Mouse (Mus musculus) limb, embryonic 11.5 days (tissue): ENCODE measurements around the gene Pcp4l1. TPM values are rescaled to one million over a fixed set of nuclear protein-coding genes. Genes with fewer than 3 reads are reported as not detected.

Source experiments
- ATAC-seq: fragments of 200-750 bp; cut with Nextera tagmentation; 2 replicates; pipeline ENCODE4 v1.8.0; 2017; ENCODE audit warnings: low read depth; ENCODE audit not compliant: insufficient number of reproducible peaks, low FRiP score, low TSS enrichment
- DNase-seq: peaks from one replicate; pipeline ENCODE4 v3.0.0-alpha.2; 2015; ENCODE audit warnings: low spot score
- H3K27ac ChIP-seq: fragments of 300-500 bp; sonication (generic); replicated peaks from 2 replicates; pipeline ENCODE4 v1.5.1; 2014; ENCODE audit warnings: low read depth, mild to moderate bottlenecking, low read length
- H3K27me3 ChIP-seq: fragments of 300-500 bp; sonication (generic); 2 replicates; pipeline ENCODE4 v1.6.1; 2014; ENCODE audit warnings: mild to moderate bottlenecking, low read length, mixed read lengths; ENCODE audit not compliant: control insufficient read depth, insufficient read depth
- H3K36me3 ChIP-seq: fragments of 300-500 bp; sonication (generic); 2 replicates; pipeline ENCODE4 v1.6.1; 2014; ENCODE audit warnings: mild to moderate bottlenecking, low read length, moderate library complexity, mixed read lengths; ENCODE audit not compliant: control insufficient read depth, insufficient read depth
- H3K4me1 ChIP-seq: fragments of 300-500 bp; sonication (generic); 2 replicates; pipeline ENCODE4 v1.6.1; 2014; ENCODE audit warnings: low read length, mixed read lengths; ENCODE audit not compliant: control insufficient read depth, insufficient read depth
- H3K4me2 ChIP-seq: fragments of 300-500 bp; sonication (generic); 2 replicates; pipeline ENCODE4 v1.6.1; 2014; ENCODE audit warnings: low read depth, mild to moderate bottlenecking, moderate library complexity; ENCODE audit not compliant: severe bottlenecking
- H3K4me3 ChIP-seq: fragments of 300-500 bp; sonication (generic); 2 replicates; pipeline ENCODE4 v1.5.1; 2014; ENCODE audit warnings: low read depth, low read length
- H3K9ac ChIP-seq: fragments of 300-500 bp; sonication (generic); 2 replicates; pipeline ENCODE4 v1.6.1; 2014; ENCODE audit warnings: mild to moderate bottlenecking, low read length
- H3K9me3 ChIP-seq: fragments of 300-500 bp; sonication (generic); 2 replicates; pipeline ENCODE4 v1.6.1; 2016; ENCODE audit warnings: low read length; ENCODE audit not compliant: control insufficient read depth
- WGBS: fragments of 180-500 bp; shearing (Covaris S2); extraction: QIAGEN DNeasy Blood & Tissue Kit; methylation state at CpG from one replicate; pipeline ENCODE4 v1.1.7; 2014; 5-methylcytosine and 5-hydroxymethylcytosine counted together
- polyA plus RNA-seq: library from polyadenylated mRNA; unstranded; fragments of >200 nt; fragmentation: Nextera tagmentation; extraction: Ambion mirVana; gene quantifications from 2 replicates; pipeline ENCODE4 v1.2.1, GENCODE M21; 2014

Gene Pcp4l1
- polyA plus RNA-seq, 1 experiment from 2014 or later = 2.7 TPM

- ATAC-seq (no peak), DNase-seq (no peak)
- H3K9ac ChIP-seq = no peak overlapping the region
- no peak overlapping the region for H3K4me2 ChIP-seq
- H3K36me3 ChIP-seq = no peaks in the 10 kb centered on the region
- no peaks in the 10 kb centered on the region for H3K9me3 ChIP-seq
- 50% methylated on average over 4 of the region's 4 CpGs for WGBS
- no peaks in the 10 kb centered on the region for H3K27me3 ChIP-seq
- no peak overlapping the region for H3K27ac ChIP-seq
- peaks cover 9% of the 10 kb centered on the region; the same call in 1 of the 2 replicates for H3K4me1 ChIP-seq
- no peak overlapping the region for H3K4me3 ChIP-seq
Measured at GRCm38 (mm10) chr1:171226780-171227179, 30.7 kb upstream of the Pcp4l1 start.

GRCm38 (mm10) chr1:171224857-171225256 is 28.8 kb upstream of the Pcp4l1 start, which contains the start of gene Apoa2:
TSS of gene Apoa2 (plus strand) at chr1:171225054.
- H3K4me1 ChIP-seq = peaks cover 9% of the 10 kb centered on the region
- H3K27me3 ChIP-seq = no peaks in the 10 kb centered on the region
- H3K9ac ChIP-seq = no peak within 1 kb of the TSS
- no peak within 1 kb of the TSS for H3K27ac ChIP-seq
- ATAC-seq (no peak), DNase-seq (no peak)
- H3K4me2 ChIP-seq = no peak within 1 kb of the TSS
- H3K9me3 ChIP-seq = no peaks in the 10 kb centered on the region
- H3K36me3 ChIP-seq = no peaks in the 10 kb centered on the region
- H3K4me3 ChIP-seq = no peak within 1 kb of the TSS
- 74% methylated on average over 5 of the region's 5 CpGs for WGBS

- no peaks in the 10 kb centered on the region for H3K9me3 ChIP-seq
- no peaks in the 10 kb centered on the region; the same call in 1 of the 2 replicates for H3K36me3 ChIP-seq
- DNase-seq (no peak), ATAC-seq (no peak)
- no peaks in the 10 kb centered on the region for H3K27me3 ChIP-seq
- no peak overlapping the region for H3K4me3 ChIP-seq
- H3K27ac ChIP-seq = no peak overlapping the region
- no peak overlapping the region for H3K9ac ChIP-seq
- H3K4me1 ChIP-seq = peaks cover 7% of the 10 kb centered on the region; the same call in 1 of the 2 replicates
- WGBS = 73% methylated on average over 2 of the region's 2 CpGs
- no peak overlapping the region for H3K4me2 ChIP-seq
Measured at GRCm38 (mm10) chr1:171223796-171224195, 27.7 kb upstream of the Pcp4l1 start.

- peak overlapping the region; percentile 63 for H3K4me3 ChIP-seq
- H3K9me3 ChIP-seq = no peaks in the 10 kb centered on the region
- DNase-seq (no peak), ATAC-seq (no peak)
- H3K36me3 ChIP-seq = no peaks in the 10 kb centered on the region; the same call in 1 of the 2 replicates
- peaks cover 7% of the 10 kb centered on the region; the same call in 1 of the 2 replicates for H3K4me1 ChIP-seq
- 85% methylated on average over 6 of the region's 6 CpGs for WGBS
- H3K9ac ChIP-seq = no peak overlapping the region
- no peaks in the 10 kb centered on the region for H3K27me3 ChIP-seq
- peak overlapping the region; percentile 24; the same call in 1 of the 2 replicates for H3K4me2 ChIP-seq
- H3K27ac ChIP-seq = no peak overlapping the region
Measured at GRCm38 (mm10) chr1:171223168-171223567, 27.1 kb upstream of the Pcp4l1 start.

- peak within 1 kb of the TSS; percentile 53 for H3K9ac ChIP-seq
- peaks cover 7% of the 10 kb centered on the region; the same call in 1 of the 2 replicates for H3K4me1 ChIP-seq
- H3K36me3 ChIP-seq = no peaks in the 10 kb centered on the region; the same call in 1 of the 2 replicates
- H3K27me3 ChIP-seq = no peaks in the 10 kb centered on the region
- WGBS = 2% methylated on average over 28 of the region's 28 CpGs
- H3K27ac ChIP-seq = no peak within 1 kb of the TSS
- peak within 1 kb of the TSS; percentile 79 for H3K4me2 ChIP-seq
- peak within 1 kb of the TSS; percentile 63 for H3K4me3 ChIP-seq
- no peaks in the 10 kb centered on the region for H3K9me3 ChIP-seq
- ATAC-seq (peak; percentile 99), DNase-seq (peak; percentile 90)
Measured at GRCm38 (mm10) chr1:171222238-171223155, 26.4 kb upstream of the Pcp4l1 start, which contains the start of gene Tomm40l. TSS of gene Tomm40l (minus strand) at chr1:171222514.

- peak; percentile 20 for ATAC-seq
Measured at GRCm38 (mm10) chr1:171221281-171222193, 25.5 kb upstream of the Pcp4l1 start.

GRCm38 (mm10) chr1:171220871-171221270 is 24.8 kb upstream of the Pcp4l1 start:
- 15% methylated on average over 10 of the region's 10 CpGs for WGBS
- H3K36me3 ChIP-seq = no peaks in the 10 kb centered on the region; the same call in 1 of the 2 replicates
- no peaks in the 10 kb centered on the region for H3K27me3 ChIP-seq
- 0 out of 2 replicates have a peak overlapping the region, but pooled peaks have one; percentile 63 for H3K4me3 ChIP-seq
- no peak overlapping the region for H3K9ac ChIP-seq
- H3K9me3 ChIP-seq = no peaks in the 10 kb centered on the region
- ATAC-seq (no peak), DNase-seq (peak; percentile 90)
- peaks cover 7% of the 10 kb centered on the region; the same call in 1 of the 2 replicates for H3K4me1 ChIP-seq
- peak overlapping the region; percentile 79; the same call in 1 of the 2 replicates for H3K4me2 ChIP-seq
- no peak overlapping the region for H3K27ac ChIP-seq

More at GRCm38 (mm10) chr1:171221281-171222193, 25.5 kb upstream of the Pcp4l1 start:
- H3K36me3 ChIP-seq = no peaks in the 10 kb centered on the region; the same call in 1 of the 2 replicates
- H3K9me3 ChIP-seq = no peaks in the 10 kb centered on the region
- H3K27ac ChIP-seq = no peak overlapping the region
- peak overlapping the region; percentile 79 for H3K4me2 ChIP-seq
- 9% methylated on average over 22 of the region's 22 CpGs for WGBS
- peak overlapping the region; percentile 53 for H3K9ac ChIP-seq
- H3K27me3 ChIP-seq = no peaks in the 10 kb centered on the region
- peaks cover 7% of the 10 kb centered on the region; the same call in 1 of the 2 replicates for H3K4me1 ChIP-seq
- peak overlapping the region; percentile 63 for H3K4me3 ChIP-seq
- peak; percentile 25 for DNase-seq
